9 mouse cellular contexts compared by ENCODE assay signal in genomic region chrX:75128333-75128980, GRCm38 (mm10). TPM values are rescaled to one million over a fixed set of nuclear protein-coding genes. Genes with fewer than 3 reads are reported as not detected.
A peak's percentile ranks its signal among the peaks of the same experiment; 100 is the strongest.
DNase-seq lines count a peak whose midpoint lies in the region; ATAC-seq lines count a peak whose summit lies in the region.
"Had no signal": no experiment of that assay in that cellular context is flagged by ENCODE, and none has a peak within 500 bp of the region (broad histone marks: within the 10 kb centered on the region; RNA-seq: fewer than 3 reads in every experiment).

No protein-coding gene starts in this region.

- H3K27ac ChIP-seq in intestine, embryonic 16.5 days (ENCODE audit: low read length), result peak overlapping the region; percentile 23; the same call in 1 of the 2 replicates
- H3K27ac ChIP-seq in midbrain, embryonic 10.5 days (replicated peaks), result no peak overlapping the region

- no peaks in the 10 kb centered on the region for H3K9me3 ChIP-seq in intestine, embryonic 16.5 days (ENCODE audit: control insufficient read depth, low read length)
- no peaks in the 10 kb centered on the region for H3K9me3 ChIP-seq in midbrain, embryonic 10.5 days (replicated peaks)

- H3K9ac ChIP-seq in intestine, embryonic 16.5 days (ENCODE audit: low read depth, low read length), result no peak overlapping the region

- no peaks in the 10 kb centered on the region for H3K36me3 ChIP-seq in intestine, embryonic 16.5 days (ENCODE audit: control insufficient read depth, insufficient read depth, low read length)
- peaks cover 9% of the 10 kb centered on the region for H3K36me3 ChIP-seq in midbrain, embryonic 10.5 days

- peak; percentile 49 for ATAC-seq in intestine, embryonic 16.5 days

- peak overlapping the region; percentile 11; the same call in 1 of the 2 replicates for H3K4me2 ChIP-seq in intestine, embryonic 16.5 days (ENCODE audit: low read depth, low read length)

- no peak overlapping the region for H3K4me3 ChIP-seq in intestine, embryonic 16.5 days (ENCODE audit: low read length)
- no peak overlapping the region for H3K4me3 ChIP-seq in midbrain, embryonic 10.5 days

- peaks cover 2% of the 10 kb centered on the region; the same call in 1 of the 2 replicates for H3K4me1 ChIP-seq in intestine, embryonic 16.5 days (ENCODE audit: control insufficient read depth, insufficient read depth, low read length)
- H3K4me1 ChIP-seq in midbrain, embryonic 10.5 days, result no peaks in the 10 kb centered on the region

- DNase-seq in embryo, embryonic 11 days, result peak; percentile 4
- DNase-seq in embryo, embryonic 9.5 days (ENCODE audit: extremely low spot score), result no peak
- peak; percentile 6 for DNase-seq in CD4-positive helper T cell, adult 2 months (ENCODE audit: low read depth, low spot score)
- DNase-seq in lung, postnatal 14 days, result peak; percentile 4
- DNase-seq in midbrain, embryonic 10.5 days (ENCODE audit: low spot score), result no peak
- no peak for DNase-seq in right cerebral cortex, adult 2 months (ENCODE audit: low spot score in 2 of 2)
- no peak for DNase-seq in Muller cell, postnatal 12 days (ENCODE audit: inconsistent ontology term)

- H3K27me3 ChIP-seq in intestine, embryonic 16.5 days (replicated peaks; ENCODE audit: control insufficient read depth, insufficient read depth, low read length), result no peaks in the 10 kb centered on the region
- H3K27me3 ChIP-seq in midbrain, embryonic 10.5 days (ENCODE audit: low read depth, poor library complexity, severe bottlenecking), result no peaks in the 10 kb centered on the region

RNA-seq across cellular contexts. Expression of gene Mpp1, which starts 2.4 kb away (rescaled TPM):
- 136 and 153 TPM in 2 replicates for polyA plus RNA-seq in intestine, embryonic 16.5 days (2015; fragmentation: Nextera tagmentation; extraction: Ambion mirVana)
- polyA plus RNA-seq in midbrain, embryonic 10.5 days (2016; fragmentation: Nextera tagmentation; extraction: Ambion mirVana), result 21.9 and 27.1 TPM in 2 replicates

RNA-seq across cellular contexts. Expression of gene Dkc1, which starts 32.8 kb away (rescaled TPM):
- polyA plus RNA-seq in intestine, embryonic 16.5 days (2015; fragmentation: Nextera tagmentation; extraction: Ambion mirVana), result 100 and 127 TPM in 2 replicates
- polyA plus RNA-seq in midbrain, embryonic 10.5 days (2016; fragmentation: Nextera tagmentation; extraction: Ambion mirVana), result 207 and 233 TPM in 2 replicates

RNA-seq across cellular contexts. Expression of gene Smim9, which starts 35.1 kb away (rescaled TPM):
- not detected in 2 replicates for polyA plus RNA-seq in intestine, embryonic 16.5 days (2015; fragmentation: Nextera tagmentation; extraction: Ambion mirVana)
- not detected in 2 replicates for polyA plus RNA-seq in midbrain, embryonic 10.5 days (2016; fragmentation: Nextera tagmentation; extraction: Ambion mirVana)
- polyA plus RNA-seq: neural tube, embryonic 11.5 days had no signal

RNA-seq across cellular contexts. Expression of gene Gab3, which starts 43.2 kb away (rescaled TPM):
- polyA plus RNA-seq in intestine, embryonic 16.5 days (2015; fragmentation: Nextera tagmentation; extraction: Ambion mirVana), result 2.0 and 2.2 TPM in 2 replicates
- 0.83 and 1.0 TPM in 2 replicates for polyA plus RNA-seq in midbrain, embryonic 10.5 days (2016; fragmentation: Nextera tagmentation; extraction: Ambion mirVana)

Comparison
In these comparisons a context has a peak if more than half of its experiments do, and no peak if none do; other contexts are left out.
1. DNase-seq: peak in embryo, embryonic 11 days (single experiment), CD4-positive helper T cell, adult 2 months (single experiment) and lung, postnatal 14 days (single experiment); none in embryo, embryonic 9.5 days (single experiment), midbrain, embryonic 10.5 days (single experiment), right cerebral cortex, adult 2 months (0 of 2) and Muller cell, postnatal 12 days (single experiment).